Mouse (Mus musculus) liver, adult 2 months (tissue): ENCODE measurements around the gene Rpia. TPM values are rescaled to one million over a fixed set of nuclear protein-coding genes. Genes with fewer than 3 reads are reported as not detected.
"Not testable (repeated sequence)": the region's sequence is repeated elsewhere in the genome, so short reads cannot be mapped to it uniquely, and the experiment has no call there.

Experiments
- DNase-seq: peaks from one replicate; pipeline ENCODE4 v3.0.0-alpha.2; 2011; ENCODE audit warnings: low read depth, low spot score; ENCODE audit errors: extremely low read depth
- H3K27ac ChIP-seq: fragments of 200-500 bp; replicated peaks from 2 replicates; pipeline ENCODE4 v1.5.1; 2012; ENCODE audit warnings: low read depth, mild to moderate bottlenecking, control low read depth, inconsistent platforms, low read length; ENCODE audit not compliant: insufficient read depth
- H3K27me3 ChIP-seq: fragments of 200-500 bp; 2 replicates; pipeline ENCODE4 v1.6.1; 2012; ENCODE audit warnings: mild to moderate bottlenecking, moderate library complexity, low read length, inconsistent platforms; ENCODE audit not compliant: control insufficient read depth, insufficient read depth
- H3K36me3 ChIP-seq: fragments of 200-500 bp; 2 replicates; pipeline ENCODE4 v1.6.1; 2012; ENCODE audit warnings: low read length, inconsistent platforms; ENCODE audit not compliant: control insufficient read depth, insufficient read depth
- H3K4me1 ChIP-seq: fragments of 200-500 bp; 2 replicates; pipeline ENCODE4 v1.6.1; 2011; ENCODE audit warnings: low read length; ENCODE audit not compliant: control insufficient read depth, insufficient read depth
- H3K4me3 ChIP-seq: fragments of 200-500 bp; 2 replicates; pipeline ENCODE4 v1.5.1; 2011; ENCODE audit warnings: low read depth, mild to moderate bottlenecking, control low read depth, low read length, moderate library complexity; ENCODE audit not compliant: insufficient read depth
- H3K79me2 ChIP-seq: fragments of 200-500 bp; 2 replicates; pipeline ENCODE4 v1.6.1; 2012; ENCODE audit warnings: inconsistent platforms, mild to moderate bottlenecking, low read length, moderate library complexity; ENCODE audit not compliant: control insufficient read depth, insufficient read depth
- H3K9ac ChIP-seq: fragments of 200-500 bp; 2 replicates; pipeline ENCODE4 v1.6.1; 2012; ENCODE audit warnings: low read depth, mild to moderate bottlenecking, control low read depth, inconsistent platforms, low read length
- CTCF ChIP-seq: fragments of 200-500 bp; IDR thresholded peaks from 2 replicates; pipeline ENCODE4 v1.5.1; 2011; ENCODE audit warnings: low read depth, low read length, control low read depth
- POLR2A ChIP-seq: fragments of 200-500 bp; IDR thresholded peaks from 2 replicates; pipeline ENCODE4 v1.6.1; 2011; ENCODE audit warnings: low read length, control low read depth; ENCODE audit not compliant: insufficient read depth; ENCODE audit errors: extremely low read depth
- WGBS: fragments of 180-500 bp; shearing (Covaris S2); methylation state at CpG from one replicate; pipeline ENCODE4 v1.1.7; 2018; 5-methylcytosine and 5-hydroxymethylcytosine counted together
- polyA plus RNA-seq: library from polyadenylated mRNA; depleted of rRNA; stranded (reverse); fragments of >200 nt; gene quantifications from 2 replicates; pipeline ENCODE4 v1.2.3, GENCODE M21; 2012
- total RNA-seq: library from RNA; depleted of rRNA; stranded (reverse); fragments of >200 nt; gene quantifications from 2 replicates; pipeline ENCODE4 v1.2.3, GENCODE M21; 2014

Rpia gene
- total and polyA plus RNA-seq, 2 experiments, result 2.0 to 3.0 TPM

GRCm38 (mm10) chr6:70830552-70830951 lies 38.5 kb upstream of the Rpia start:
- no peak overlapping the region for H3K27ac ChIP-seq
- no peak overlapping the region for H3K4me3 ChIP-seq
- H3K27me3 ChIP-seq, result no peaks in the 10 kb centered on the region; the same call in 1 of the 2 replicates
- no peak for DNase-seq
- H3K79me2 ChIP-seq, result no peaks in the 10 kb centered on the region
- 84% methylated on average over 3 of the region's 3 CpGs for WGBS
- H3K36me3 ChIP-seq, result no peaks in the 10 kb centered on the region
- H3K4me1 ChIP-seq, result no peaks in the 10 kb centered on the region
- no peak overlapping the region for H3K9ac ChIP-seq
- TF ChIP-seq CTCF (no peak), POLR2A (no peak)

GRCm38 (mm10) chr6:70829451-70829850 lies 37.4 kb upstream of the Rpia start:
- Histone ChIP-seq H3K27ac (no peak overlapping the region), H3K4me1 (no peaks in the 10 kb centered on the region), H3K36me3 (no peaks in the 10 kb centered on the region), H3K79me2 (no peaks in the 10 kb centered on the region), H3K27me3 (no peaks in the 10 kb centered on the region; the same call in 1 of the 2 replicates), H3K4me3 (no peak overlapping the region), H3K9ac (no peak overlapping the region)
- WGBS, result 82% methylated on average over 2 of the region's 2 CpGs
- no peak for DNase-seq
- TF ChIP-seq CTCF, result no peak
- TF ChIP-seq POLR2A, result no peak

GRCm38 (mm10) chr6:70824987-70825337 lies 32.9 kb upstream of the Rpia start:
- H3K27ac ChIP-seq, result no peak overlapping the region
- H3K79me2 ChIP-seq, result no peaks in the 10 kb centered on the region
- no peak for DNase-seq
- H3K27me3 ChIP-seq, result no peaks in the 10 kb centered on the region; the same call in 1 of the 2 replicates
- H3K36me3 ChIP-seq, result no peaks in the 10 kb centered on the region
- TF ChIP-seq CTCF, result no peak
- TF ChIP-seq POLR2A, result no peak
- H3K9ac ChIP-seq, result no peak overlapping the region
- 44% methylated on average over 4 of the region's 4 CpGs for WGBS
- H3K4me3 ChIP-seq, result peak overlapping the region; percentile 37; the same call in 1 of the 2 replicates
- H3K4me1 ChIP-seq, result peaks cover 2% of the 10 kb centered on the region; the same call in 1 of the 2 replicates

GRCm38 (mm10) chr6:70824085-70824986 lies 32.3 kb upstream of the Rpia start:
- Histone ChIP-seq H3K27ac (peak overlapping the region; percentile 13; the same call in 1 of the 2 replicates), H3K36me3 (no peaks in the 10 kb centered on the region), H3K4me1 (peaks cover 2% of the 10 kb centered on the region; the same call in 1 of the 2 replicates), H3K9ac (peak overlapping the region; percentile 30), H3K4me3 (peak overlapping the region; percentile 37), H3K79me2 (no peaks in the 10 kb centered on the region), H3K27me3 (no peaks in the 10 kb centered on the region; the same call in 1 of the 2 replicates)
- DNase-seq, result peak; percentile 82
- TF ChIP-seq CTCF, result no peak
- 14% methylated on average over 23 of the region's 23 CpGs for WGBS

- not testable (repeated sequence) for H3K4me3 ChIP-seq, H3K27ac ChIP-seq, H3K9ac ChIP-seq, H3K36me3 ChIP-seq, DNase-seq, H3K79me2 ChIP-seq, H3K4me1 ChIP-seq, H3K27me3 ChIP-seq
- 90% methylated on average over 4 of the region's 4 CpGs for WGBS
Measured at GRCm38 (mm10) chr6:70823277-70823676, 31.2 kb upstream of the Rpia start.

GRCm38 (mm10) chr6:70822386-70822910 lies 30.4 kb upstream of the Rpia start:
- Histone ChIP-seq H3K79me2 (no peaks in the 10 kb centered on the region), H3K36me3 (no peaks in the 10 kb centered on the region), H3K27me3 (no peaks in the 10 kb centered on the region), H3K4me3 (no peak overlapping the region), H3K9ac (no peak overlapping the region), H3K27ac (no peak overlapping the region), H3K4me1 (peaks cover 2% of the 10 kb centered on the region; the same call in 1 of the 2 replicates)
- TF ChIP-seq CTCF (no peak), POLR2A (no peak)
- WGBS, result 75% methylated on average over 5 of the region's 5 CpGs
- DNase-seq, result no peak
